Mouse (Mus musculus): ENCODE measurements around the gene Hoxd9. TPM values are rescaled to one million over a fixed set of nuclear protein-coding genes. Genes with fewer than 3 reads are reported as not detected.
A peak's percentile ranks its signal among the peaks of the same experiment; 100 is the strongest.

Gene Hoxd9
- polyA plus RNA-seq (2015; fragmentation: Nextera tagmentation; extraction: Ambion mirVana), result not detected in 2 replicates

- H3K27ac ChIP-seq, result no peak within 1 kb of the TSS
- peak within 1 kb of the TSS; percentile 33 for H3K4me3 ChIP-seq
- peak; percentile 70 for ATAC-seq
- peak within 1 kb of the TSS; percentile 56 for H3K4me2 ChIP-seq
- H3K9ac ChIP-seq, result no peak within 1 kb of the TSS
- peaks cover 12% of the 10 kb centered on the region for H3K4me1 ChIP-seq
- H3K36me3 ChIP-seq (ENCODE audit: poor library complexity, severe bottlenecking), result no peaks in the 10 kb centered on the region
- peaks cover 99% of the 10 kb centered on the region for H3K27me3 ChIP-seq
- H3K9me3 ChIP-seq (replicated peaks), result no peaks in the 10 kb centered on the region
- WGBS, result under 1% methylated on average over 43 of the region's 43 CpGs
These were observed at the start of gene Hoxd9 for GRCm38 (mm10) chr2:74697567-74698121. TSS of gene Hoxd9 (plus strand) at chr2:74697727.

DNA sequence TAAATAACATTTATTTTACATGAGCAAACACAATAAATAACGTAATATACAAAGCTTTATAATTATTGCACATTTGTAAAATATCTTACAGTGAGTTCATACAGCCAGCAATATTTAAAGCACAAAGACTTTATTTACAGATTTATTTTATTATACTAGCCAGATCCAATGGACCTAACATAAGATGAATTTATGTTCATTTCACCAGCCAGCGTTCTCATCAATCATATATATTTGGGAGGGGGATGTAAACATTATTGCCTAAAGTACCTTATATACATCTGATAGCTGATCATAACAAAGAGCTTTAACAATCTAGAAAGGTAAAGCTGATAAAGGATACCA is 44.6 kb upstream of the Hoxd9 start:
- WGBS, result 39% methylated on average over 2 of the region's 2 CpGs
- H3K27ac ChIP-seq, result no peak overlapping the region
- peaks cover 88% of the 10 kb centered on the region for H3K27me3 ChIP-seq
- ATAC-seq, result no peak
- no peaks in the 10 kb centered on the region for H3K36me3 ChIP-seq (ENCODE audit: poor library complexity, severe bottlenecking)
- no peak overlapping the region for H3K4me2 ChIP-seq
- no peak overlapping the region for H3K9ac ChIP-seq
- no peak overlapping the region for H3K4me3 ChIP-seq
- peaks cover 13% of the 10 kb centered on the region for H3K4me1 ChIP-seq
- no peaks in the 10 kb centered on the region for H3K9me3 ChIP-seq (replicated peaks)

GRCm38 (mm10) chr2:74653781-74654535 is 43.6 kb upstream of the Hoxd9 start:
- WGBS, result 10% methylated on average over 17 of the region's 17 CpGs
- H3K4me1 ChIP-seq, result peaks cover 13% of the 10 kb centered on the region
- no peak overlapping the region for H3K4me2 ChIP-seq
- H3K9me3 ChIP-seq (replicated peaks), result no peaks in the 10 kb centered on the region
- no peak overlapping the region for H3K4me3 ChIP-seq
- no peaks in the 10 kb centered on the region for H3K36me3 ChIP-seq (ENCODE audit: poor library complexity, severe bottlenecking)
- peaks cover 88% of the 10 kb centered on the region for H3K27me3 ChIP-seq
- H3K9ac ChIP-seq, result no peak overlapping the region
- H3K27ac ChIP-seq, result no peak overlapping the region
- no peak for ATAC-seq

- H3K4me2 ChIP-seq, result no peak overlapping the region
- peaks cover 88% of the 10 kb centered on the region for H3K27me3 ChIP-seq
- peaks cover 13% of the 10 kb centered on the region for H3K4me1 ChIP-seq
- H3K36me3 ChIP-seq (ENCODE audit: poor library complexity, severe bottlenecking), result no peaks in the 10 kb centered on the region
- 5% methylated on average over 18 of the region's 20 CpGs for WGBS
- H3K27ac ChIP-seq, result no peak overlapping the region
- peak; percentile 33; the same call in 1 of the 2 replicates for ATAC-seq
- 0 out of 2 replicates have a peak overlapping the region, but pooled peaks have one; percentile 35 for H3K4me3 ChIP-seq
- H3K9ac ChIP-seq, result no peak overlapping the region
- H3K9me3 ChIP-seq (replicated peaks), result no peaks in the 10 kb centered on the region
These were observed 42.6 kb upstream of the Hoxd9 start for GRCm38 (mm10) chr2:74654743-74655419.

- Histone ChIP-seq H3K36me3 (ENCODE audit: poor library complexity, severe bottlenecking) (no peaks in the 10 kb centered on the region), H3K9ac (0 out of 2 replicates have a peak overlapping the region, but pooled peaks have one; percentile 30), H3K27me3 (peaks cover 88% of the 10 kb centered on the region), H3K4me2 (peak overlapping the region; percentile 55), H3K27ac (no peak overlapping the region), H3K9me3 (replicated peaks) (no peaks in the 10 kb centered on the region), H3K4me3 (peak overlapping the region; percentile 35), H3K4me1 (peaks cover 13% of the 10 kb centered on the region)
- WGBS, result under 1% methylated on average over 25 of the region's 47 CpGs
- ATAC-seq, result peak; percentile 50; the same call in 1 of the 2 replicates
These were observed 42.1 kb upstream of the Hoxd9 start for GRCm38 (mm10) chr2:74655420-74655781.

GRCm38 (mm10) chr2:74655821-74656631 is 41.5 kb upstream of the Hoxd9 start:
- WGBS, result under 1% methylated on average over 63 of the region's 69 CpGs
- H3K4me2 ChIP-seq, result peak overlapping the region; percentile 55
- no peak overlapping the region for H3K27ac ChIP-seq
- H3K4me1 ChIP-seq, result peaks cover 15% of the 10 kb centered on the region
- peak overlapping the region; percentile 30; the same call in 1 of the 2 replicates for H3K9ac ChIP-seq
- 0 out of 2 replicates have a peak, but pooled peaks have one; percentile 50 for ATAC-seq
- no peaks in the 10 kb centered on the region for H3K9me3 ChIP-seq (replicated peaks)
- no peaks in the 10 kb centered on the region for H3K36me3 ChIP-seq (ENCODE audit: poor library complexity, severe bottlenecking)
- peaks cover 88% of the 10 kb centered on the region for H3K27me3 ChIP-seq
- peak overlapping the region; percentile 35 for H3K4me3 ChIP-seq

DNA sequence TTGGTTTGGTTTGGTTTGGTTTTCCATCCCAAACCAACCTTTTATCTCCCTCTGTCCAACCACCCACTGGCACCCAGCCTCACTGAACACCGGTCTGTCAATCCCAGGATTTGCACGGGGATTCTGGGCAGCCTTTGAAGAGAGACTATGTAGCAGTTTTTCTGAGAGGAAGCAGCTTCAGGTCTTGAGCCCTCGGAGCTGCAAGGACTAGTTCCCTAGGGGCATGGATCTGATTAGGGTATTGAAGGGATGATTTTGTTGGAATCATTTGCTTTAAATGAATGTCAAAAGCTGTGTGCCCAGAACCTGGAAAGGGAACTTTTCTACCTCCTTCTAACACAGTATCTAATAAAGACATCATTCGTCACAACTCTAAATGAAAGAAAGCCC is 40.9 kb upstream of the Hoxd9 start:
- H3K4me1 ChIP-seq, result peaks cover 19% of the 10 kb centered on the region
- H3K4me3 ChIP-seq, result no peak overlapping the region; the same call in 1 of the 2 replicates
- peaks cover 89% of the 10 kb centered on the region for H3K27me3 ChIP-seq
- 5% methylated on average over 4 of the region's 4 CpGs for WGBS
- no peaks in the 10 kb centered on the region for H3K36me3 ChIP-seq (ENCODE audit: poor library complexity, severe bottlenecking)
- no peak overlapping the region for H3K4me2 ChIP-seq
- ATAC-seq, result no peak
- no peak overlapping the region for H3K27ac ChIP-seq
- H3K9me3 ChIP-seq (replicated peaks), result no peaks in the 10 kb centered on the region
- H3K9ac ChIP-seq, result no peak overlapping the region

DNA sequence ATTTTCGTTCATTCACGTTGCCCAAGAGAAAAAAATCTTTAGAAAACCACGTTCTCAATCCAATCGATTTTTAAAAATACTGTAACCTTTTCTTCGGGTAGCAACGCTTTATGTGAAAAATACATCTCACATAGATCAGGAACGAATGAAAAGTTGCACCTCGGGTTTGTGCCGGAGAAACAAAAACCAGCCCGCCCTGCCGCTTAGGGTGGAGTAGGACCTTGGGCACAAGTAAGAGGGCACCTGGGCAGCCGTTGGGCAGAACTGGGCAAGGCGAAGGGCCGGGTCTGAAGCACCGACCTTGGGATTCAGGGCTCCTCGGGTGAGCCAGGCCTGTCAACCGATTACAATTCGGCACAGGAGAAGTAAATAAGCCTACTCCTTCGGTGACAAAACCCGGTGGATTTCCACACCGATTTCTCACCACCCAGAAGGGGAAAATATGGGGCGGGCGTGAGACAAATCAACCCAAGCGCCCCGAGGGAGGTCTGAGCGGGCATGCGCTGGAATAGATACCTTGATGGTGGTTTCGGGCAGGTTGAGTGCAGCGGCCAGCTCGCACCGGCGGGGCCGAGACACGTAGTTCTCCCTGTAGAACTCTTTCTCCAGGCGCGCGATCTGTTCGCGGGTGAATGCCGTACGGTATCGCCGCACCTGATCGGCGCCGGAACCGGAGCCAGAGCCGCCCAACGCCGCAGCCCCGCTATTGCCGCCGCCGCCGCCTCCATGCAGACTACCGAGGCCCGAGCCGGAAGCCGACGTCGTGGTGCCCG is 40.1 kb upstream of the Hoxd9 start:
- 2% methylated on average over 62 of the region's 62 CpGs for whole genome bisulfite sequencing
- Histone ChIP-seq H3K9ac (no peak overlapping the region), H3K4me2 (peak overlapping the region; percentile 30), H3K9me3 (replicated peaks) (no peaks in the 10 kb centered on the region), H3K27me3 (peaks cover 89% of the 10 kb centered on the region), H3K4me1 (peaks cover 20% of the 10 kb centered on the region), H3K4me3 (peak overlapping the region; percentile 8; the same call in 1 of the 2 replicates), H3K27ac (no peak overlapping the region), H3K36me3 (ENCODE audit: poor library complexity, severe bottlenecking) (no peaks in the 10 kb centered on the region)
- ATAC-seq, result no peak

DNA sequence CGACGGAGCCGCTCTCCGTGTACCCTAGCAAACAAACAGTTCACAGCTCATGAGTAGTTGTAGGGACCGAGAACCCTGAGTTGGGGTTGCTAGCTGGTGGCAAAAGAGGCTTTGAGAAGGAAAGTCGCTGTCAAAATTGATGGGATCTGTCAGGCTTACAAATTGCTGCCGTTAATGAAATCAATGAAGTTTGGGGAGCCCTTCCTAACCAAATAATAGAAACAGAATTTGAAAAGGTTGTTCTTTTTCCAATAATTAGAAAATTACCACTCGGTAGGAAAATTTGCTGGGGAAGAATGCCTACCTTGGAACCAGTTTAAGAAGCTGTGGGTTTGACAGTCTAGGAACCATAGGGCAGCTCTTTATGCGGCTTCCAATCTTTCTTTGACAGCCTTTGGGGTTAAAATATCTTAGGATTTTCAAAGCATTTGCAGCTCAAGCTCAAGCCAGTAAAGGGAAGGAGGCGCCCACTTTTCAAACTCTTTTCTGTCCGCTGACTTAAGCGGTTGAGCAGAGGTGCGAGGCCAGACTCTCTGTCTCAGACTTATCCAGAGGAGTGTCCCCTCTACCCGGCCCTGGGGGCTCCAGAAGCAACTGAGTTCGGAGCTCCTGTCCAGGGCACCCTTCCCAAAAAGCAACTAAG is 39.4 kb upstream of the Hoxd9 start:
- under 1% methylated on average over 15 of the region's 15 CpGs for WGBS
- peak overlapping the region; percentile 8; the same call in 1 of the 2 replicates for H3K4me3 ChIP-seq
- no peak for ATAC-seq
- H3K4me2 ChIP-seq, result peak overlapping the region; percentile 30
- peaks cover 94% of the 10 kb centered on the region for H3K27me3 ChIP-seq
- no peak overlapping the region for H3K27ac ChIP-seq
- no peaks in the 10 kb centered on the region for H3K9me3 ChIP-seq (replicated peaks)
- H3K9ac ChIP-seq, result no peak overlapping the region
- H3K4me1 ChIP-seq, result peaks cover 20% of the 10 kb centered on the region
- no peaks in the 10 kb centered on the region for H3K36me3 ChIP-seq (ENCODE audit: poor library complexity, severe bottlenecking)

DNA sequence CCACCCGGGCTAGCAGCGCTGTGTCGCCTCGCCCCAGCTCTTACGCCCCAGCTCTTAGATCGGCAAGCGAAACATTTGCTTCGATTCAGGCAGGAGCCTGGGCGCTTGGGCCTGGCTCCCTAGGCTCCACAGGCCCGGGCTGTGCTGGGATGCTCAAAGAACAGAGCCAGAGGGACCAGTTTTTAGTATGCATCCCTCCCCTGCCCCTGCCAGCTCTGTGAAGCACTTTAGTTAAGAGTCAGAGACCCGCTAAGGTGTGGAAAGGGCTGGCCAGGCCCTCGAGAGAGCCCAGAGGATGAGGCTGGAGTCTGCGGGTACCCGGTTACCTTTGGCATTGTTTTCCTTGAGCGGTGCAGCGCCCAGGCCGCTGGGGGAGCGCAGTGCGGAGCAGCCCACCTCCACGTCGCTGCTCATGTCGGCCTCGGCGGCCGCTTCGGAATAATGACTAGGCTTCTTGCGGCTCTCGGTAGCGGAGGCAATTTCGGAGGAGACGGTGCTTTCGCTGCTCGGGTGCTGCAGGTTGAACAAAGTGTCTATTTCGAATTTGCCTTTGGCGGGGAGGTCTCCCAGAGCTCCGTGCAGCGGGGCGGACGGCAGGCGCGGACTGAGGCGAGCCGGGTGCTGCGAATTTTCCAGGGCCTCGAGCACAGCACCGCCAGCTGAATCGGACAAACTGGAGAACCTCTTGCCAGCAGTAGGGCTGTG is 38.7 kb upstream of the Hoxd9 start:
- Histone ChIP-seq H3K4me2 (no peak overlapping the region), H3K9me3 (replicated peaks) (no peaks in the 10 kb centered on the region), H3K27ac (no peak overlapping the region), H3K4me3 (0 out of 2 replicates have a peak overlapping the region, but pooled peaks have one; percentile 2), H3K9ac (no peak overlapping the region), H3K36me3 (ENCODE audit: poor library complexity, severe bottlenecking) (no peaks in the 10 kb centered on the region), H3K4me1 (peaks cover 20% of the 10 kb centered on the region), H3K27me3 (peaks cover 98% of the 10 kb centered on the region)
- under 1% methylated on average over 47 of the region's 47 CpGs for WGBS
- ATAC-seq, result no peak
